Mouse (Mus musculus) adrenal gland, adult 18-20 months (tissue): ENCODE results near the gene Zfp493. TPM values are rescaled to one million over a fixed set of nuclear protein-coding genes. Genes with fewer than 3 reads are reported as not detected.

Experiments used
- total RNA-seq, 2 experiments: library from RNA; stranded (reverse); gene quantifications; 1 replicate in 1 of 2; 2 replicates in 1 of 2; pipeline ENCODE4 v1.2.3; 2021

Zfp493 gene
- total RNA-seq, 2 experiments from 2014 or later = 1.8 to 2.5 TPM

Other genes with a start within 250 kb of the Zfp493 start
- 1 to 10 TPM; 8.2 to 8.8 TPM for gene Zfp748, start 225.9 kb upstream of the Zfp493 start, total RNA-seq
- 1 to 10 TPM; 6.7 to 7.0 TPM for gene Zfp729b, start 170.0 kb upstream of the Zfp493 start, total RNA-seq
- gene Gm49345, start 141.9 kb upstream of the Zfp493 start, total RNA-seq = not detected
- 1 to 10 TPM; 5.2 to 7.4 TPM for gene Zfp729a, start 141.9 kb upstream of the Zfp493 start, total RNA-seq
- gene Zfp738, start 92.6 kb upstream of the Zfp493 start, total RNA-seq = 1 to 10 TPM; 7.9 to 8.1 TPM
- 10 to 100 TPM; 12.2 to 12.7 TPM for gene Zfp65, start 50.5 kb upstream of the Zfp493 start, total RNA-seq
- gene Zfp85, start 24.5 kb upstream of the Zfp493 start, total RNA-seq = 1 to 10 TPM; 4.0 to 5.3 TPM
- 1 to 10 TPM; 3.5 to 4.2 TPM for gene Zfp273, start 34.0 kb downstream of the Zfp493 start, total RNA-seq
- 1 to 10 TPM; 2.0 to 2.8 TPM for gene Gm10037, start 51.4 kb downstream of the Zfp493 start, total RNA-seq
- gene BC048507, start 83.6 kb downstream of the Zfp493 start, total RNA-seq = not detected